In the genomic region with DNA sequence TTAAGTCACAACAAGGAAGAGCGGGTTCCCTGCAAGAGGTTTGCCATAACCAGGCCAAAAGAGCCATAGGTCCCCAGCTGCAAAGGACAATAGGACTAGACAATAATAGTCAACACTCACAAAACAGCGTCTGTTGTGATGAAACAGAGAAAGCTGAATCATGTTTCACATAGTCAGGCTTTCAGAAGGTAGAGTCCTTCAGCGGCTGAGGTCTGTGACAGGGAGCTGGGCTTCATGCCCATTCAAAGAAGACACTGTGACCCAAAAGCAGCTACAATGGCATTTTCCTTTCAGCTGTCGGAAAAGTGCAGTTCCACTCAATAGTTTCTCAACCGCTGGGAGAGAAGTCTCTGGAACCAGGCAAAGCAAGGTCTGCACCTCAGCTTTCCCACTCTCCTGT, we compare ENCODE assay signal across 28 mouse cellular contexts. TPM values are rescaled to one million over a fixed set of nuclear protein-coding genes. Genes with fewer than 3 reads are reported as not detected.
DNase-seq lines count a peak whose midpoint lies in the region; ATAC-seq and TF ChIP-seq lines count a peak whose summit lies in the region.
"Had no signal": no experiment of that assay in that cellular context is flagged by ENCODE, and none has a peak within 500 bp of the region (broad histone marks: within the 10 kb centered on the region; RNA-seq: fewer than 3 reads in every experiment).

No protein-coding gene starts in this region.

- no peak overlapping the region; the same call in 1 of the 2 replicates for H3K4me3 ChIP-seq in gastrocnemius, adult 2 months
- H3K4me3 ChIP-seq in heart, embryonic 14.5 days (ENCODE audit: control insufficient read depth in 1 of 2, insufficient read depth in 1 of 2, low read depth in 1 of 2, low read length in 2 of 2): no peak overlapping the region
- no peak overlapping the region for H3K4me3 ChIP-seq in layer of hippocampus, adult 2 months
- H3K4me3 ChIP-seq: embryonic facial prominence, embryonic 13.5 days; forebrain, embryonic 10.5 days; forebrain, embryonic 15.5 days; hindbrain, embryonic 10.5 days; hindbrain, embryonic 15.5 days; kidney, embryonic 15.5 days; limb, embryonic 10.5 days; limb, embryonic 15.5 days; liver, embryonic 13.5 days; megakaryocyte, embryonic 14.5 days; midbrain, embryonic 13.5 days had no signal

- intact Hi-C loops in gastrocnemius, adult 2 months (cut with DNase I): no loop called here
- intact Hi-C loops in gastrocnemius, postnatal 14 days (cut with DNase I; ENCODE audit: low total_unique reads): no loop called here
- intact Hi-C loops in heart, postnatal 25 days (cut with DNase I): no loop called here

- no peak for DNase-seq in gastrocnemius, adult 2 months
- no peak for DNase-seq in gastrocnemius, postnatal 14 days
- DNase-seq in heart, postnatal 25 days (ENCODE audit: low spot score): no peak
- no peak for DNase-seq in layer of hippocampus, adult 2 months (ENCODE audit: low spot score in 2 of 2)
- no peak for DNase-seq in layer of hippocampus, adult 9-10 months (ENCODE audit: low spot score)
- DNase-seq in spleen, adult 18-20 months: no peak
- DNase-seq: B cell, adult 2 months; cerebellum, adult 18-20 months; cerebellum, postnatal 10 days; kidney, adult 11 months; layer of hippocampus, postnatal 36 days; liver, embryonic 13.5 days; lung, adult 18-20 months; lung, postnatal 4 days; thymus, postnatal 4 days had no signal

- peak overlapping the region; percentile 73 for H3K27ac ChIP-seq in gastrocnemius, adult 2 months
- H3K27ac ChIP-seq in heart, embryonic 14.5 days (replicated peaks in 1 of 2; ENCODE audit: control insufficient read depth in 1 of 2, insufficient read depth in 1 of 2, low read depth in 2 of 2, low read length in 2 of 2): peak overlapping the region; percentile 12 to 83; a peak in 1 of 4 replicates
- H3K27ac ChIP-seq in layer of hippocampus, adult 2 months: peak overlapping the region; percentile 36; the same call in 1 of the 2 replicates
- H3K27ac ChIP-seq: embryonic facial prominence, embryonic 13.5 days; forebrain, embryonic 10.5 days; forebrain, embryonic 15.5 days; hindbrain, embryonic 10.5 days; hindbrain, embryonic 15.5 days; kidney, embryonic 15.5 days; limb, embryonic 10.5 days; limb, embryonic 15.5 days; liver, embryonic 13.5 days; midbrain, embryonic 13.5 days had no signal

- H3K4me2 ChIP-seq in heart, embryonic 14.5 days (ENCODE audit: low read length): no peak overlapping the region
- H3K4me2 ChIP-seq: embryonic facial prominence, embryonic 13.5 days; forebrain, embryonic 15.5 days; hindbrain, embryonic 15.5 days; kidney, embryonic 15.5 days; limb, embryonic 15.5 days; midbrain, embryonic 13.5 days had no signal

- no peak for ATAC-seq in heart, embryonic 14.5 days (ENCODE audit: insufficient number of reproducible peaks, insufficient read depth, low FRiP score, low read depth)
- ATAC-seq: forebrain, embryonic 15.5 days; inflammation-experienced regulatory T-cells, adult 6 months; lung, postnatal 0 days; midbrain, embryonic 13.5 days had no signal

- no peaks in the 10 kb centered on the region for H3K9me3 ChIP-seq in heart, embryonic 14.5 days (ENCODE audit: control insufficient read depth, low read length)
- H3K9me3 ChIP-seq: embryonic facial prominence, embryonic 13.5 days; forebrain, embryonic 10.5 days; forebrain, embryonic 15.5 days; hindbrain, embryonic 10.5 days; hindbrain, embryonic 15.5 days; kidney, embryonic 15.5 days; limb, embryonic 10.5 days; limb, embryonic 15.5 days; liver, embryonic 13.5 days; megakaryocyte, embryonic 14.5 days; midbrain, embryonic 13.5 days had no signal

- no peak for TF ChIP-seq CTCF in gastrocnemius, adult 2 months (IDR thresholded peaks at IDR 0.05)
- TF ChIP-seq CTCF in layer of hippocampus, adult 2 months (conservative IDR thresholded peaks at IDR 0.05): no peak

- H3K27me3 ChIP-seq in heart, embryonic 14.5 days (ENCODE audit: control insufficient read depth, insufficient read depth, low read length): no peaks in the 10 kb centered on the region
- H3K27me3 ChIP-seq: embryonic facial prominence, embryonic 13.5 days; forebrain, embryonic 15.5 days; hindbrain, embryonic 15.5 days; kidney, embryonic 15.5 days; limb, embryonic 15.5 days; liver, embryonic 13.5 days; megakaryocyte, embryonic 14.5 days; midbrain, embryonic 13.5 days had no signal

- H3K9ac ChIP-seq in heart, embryonic 14.5 days (ENCODE audit: low read length): no peak overlapping the region
- H3K9ac ChIP-seq: embryonic facial prominence, embryonic 13.5 days; forebrain, embryonic 15.5 days; hindbrain, embryonic 15.5 days; kidney, embryonic 15.5 days; limb, embryonic 15.5 days; liver, embryonic 13.5 days; midbrain, embryonic 13.5 days had no signal

- 69% methylated on average over 5 of the region's 5 CpGs for WGBS in heart, embryonic 14.5 days

- H3K4me1 ChIP-seq in heart, embryonic 14.5 days (ENCODE audit: control insufficient read depth in 2 of 2, insufficient read depth in 2 of 2, low read length in 2 of 2): peaks cover 27 to 38% of the 10 kb centered on the region in 2 experiments
- H3K4me1 ChIP-seq: forebrain, embryonic 15.5 days had no signal

- H3K36me3 ChIP-seq in heart, embryonic 14.5 days (ENCODE audit: control insufficient read depth, insufficient read depth, low read length): no peaks in the 10 kb centered on the region
- H3K36me3 ChIP-seq: embryonic facial prominence, embryonic 13.5 days; forebrain, embryonic 10.5 days; forebrain, embryonic 15.5 days; hindbrain, embryonic 10.5 days; hindbrain, embryonic 15.5 days; kidney, embryonic 15.5 days; limb, embryonic 10.5 days; limb, embryonic 15.5 days; liver, embryonic 13.5 days; midbrain, embryonic 13.5 days had no signal

RNA-seq across cellular contexts. Expression of gene Lrch1, which starts 48.7 kb away (rescaled TPM):
- total RNA-seq in gastrocnemius, adult 2 months (2021): 1 to 10 TPM; 3.0 to 4.4 TPM
- 1 to 10 TPM; 5.5 to 6.6 TPM for total RNA-seq in gastrocnemius, postnatal 14 days (2021)
- polyA plus RNA-seq in heart, embryonic 14.5 days (2014; fragmentation: Nextera tagmentation; extraction: Ambion mirVana): 11.4 and 16.3 TPM in 2 replicates
- total RNA-seq in heart, postnatal 25 days (2021): 10 to 100 TPM; 16.8 to 17.9 TPM
- total RNA-seq in layer of hippocampus, adult 2 months (2021): 10 to 100 TPM; 17.5 to 24.7 TPM
